Mouse (Mus musculus) gonadal fat pad, adult 2 months (tissue): ENCODE data around the gene Cped1. TPM values are rescaled to one million over a fixed set of nuclear protein-coding genes. Genes with fewer than 3 reads are reported as not detected.
A peak's percentile ranks its signal among the peaks of the same experiment; 100 is the strongest.
"Not testable (repeated sequence)": the region's sequence is repeated elsewhere in the genome, so short reads cannot be mapped to it uniquely, and the experiment has no call there.

ENCODE experiments used
- DNase-seq: peaks from one replicate; pipeline ENCODE4 v3.0.0-alpha.2; 2012; ENCODE audit warnings: low read depth
- polyA plus RNA-seq: library from polyadenylated mRNA; depleted of rRNA; stranded (reverse); fragments of >200 nt; gene quantifications from 2 replicates; pipeline ENCODE4 v1.2.3, GENCODE M21; 2012

Gene Cped1
- polyA plus RNA-seq, 1 experiment, result 31.6 TPM

GRCm38 (mm10) chr6:22222947-22223346 is 237.2 kb downstream of the Cped1 start:
- DNase-seq, result no peak

- no peak for DNase-seq
These were observed 238.6 kb downstream of the Cped1 start for GRCm38 (mm10) chr6:22224351-22224750.

- no peak for DNase-seq
These were observed 245.5 kb downstream of the Cped1 start for GRCm38 (mm10) chr6:22231244-22231643.

- DNase-seq, result no peak
These were observed 247.8 kb downstream of the Cped1 start for GRCm38 (mm10) chr6:22233517-22233916.

- DNase-seq, result no peak
These were observed 249.4 kb downstream of the Cped1 start for GRCm38 (mm10) chr6:22235133-22235532.

GRCm38 (mm10) chr6:22243321-22243720 is 257.6 kb downstream of the Cped1 start:
- DNase-seq, result no peak

GRCm38 (mm10) chr6:22246696-22247095 is 261.0 kb downstream of the Cped1 start:
- no peak for DNase-seq

- DNase-seq, result no peak
These were observed 273.1 kb downstream of the Cped1 start for GRCm38 (mm10) chr6:22258784-22259183.

- peak; percentile 78 for DNase-seq
These were observed 276.8 kb downstream of the Cped1 start for GRCm38 (mm10) chr6:22262519-22262918.

GRCm38 (mm10) chr6:22264094-22264493 is 278.4 kb downstream of the Cped1 start:
- DNase-seq, result not testable (repeated sequence)

GRCm38 (mm10) chr6:22266018-22266417 is 280.3 kb downstream of the Cped1 start:
- DNase-seq, result no peak

GRCm38 (mm10) chr6:22267807-22268667 is 282.3 kb downstream of the Cped1 start:
- DNase-seq, result no peak

- no peak for DNase-seq
These were observed 283.0 kb downstream of the Cped1 start for GRCm38 (mm10) chr6:22268677-22269076.

GRCm38 (mm10) chr6:22269840-22270521 is 284.3 kb downstream of the Cped1 start:
- DNase-seq, result no peak

- no peak for DNase-seq
These were observed 292.2 kb downstream of the Cped1 start for GRCm38 (mm10) chr6:22277941-22278340.

GRCm38 (mm10) chr6:22280217-22280861 is 294.6 kb downstream of the Cped1 start:
- no peak for DNase-seq

GRCm38 (mm10) chr6:22282405-22282804 is 296.7 kb downstream of the Cped1 start:
- DNase-seq, result no peak

GRCm38 (mm10) chr6:22288004-22288736 is 302.5 kb downstream of the Cped1 start, which contains the start of gene Wnt16:
Gene Wnt16 (plus strand): TSS chr6:22288227.
- DNase-seq, result no peak

GRCm38 (mm10) chr6:22288737-22289460 is 303.2 kb downstream of the Cped1 start:
- no peak for DNase-seq

GRCm38 (mm10) chr6:22289461-22290021 is 303.8 kb downstream of the Cped1 start:
- DNase-seq, result no peak

GRCm38 (mm10) chr6:22290790-22291189 is 305.1 kb downstream of the Cped1 start:
- DNase-seq, result no peak
